Mouse (Mus musculus): ENCODE results near the gene Olfr641.

Gene Olfr641

DNA sequence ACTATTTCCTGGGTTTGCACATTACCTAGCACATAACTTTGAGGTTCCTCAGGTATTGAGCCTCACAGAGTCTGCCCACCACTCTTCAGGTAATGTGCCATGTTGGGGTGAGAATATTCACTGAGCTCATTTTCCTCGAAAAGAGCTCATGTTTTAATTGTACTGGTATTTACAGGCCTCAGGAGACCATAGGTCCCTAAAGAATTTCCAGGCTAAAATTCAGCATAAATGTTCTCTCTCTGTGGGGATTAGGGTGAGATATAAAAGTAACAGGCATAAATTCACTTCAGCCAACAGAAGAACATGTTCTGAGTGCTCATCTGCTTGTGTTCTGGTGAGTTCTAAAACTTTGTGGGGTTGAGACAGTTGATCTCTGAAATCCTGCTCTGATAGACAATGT lies at the start of gene Olfr641:
Gene Olfr641, plus strand, starts transcription at position 301 of the 400 bp plus-strand sequence.
- no peak for DNase-seq

DNA sequence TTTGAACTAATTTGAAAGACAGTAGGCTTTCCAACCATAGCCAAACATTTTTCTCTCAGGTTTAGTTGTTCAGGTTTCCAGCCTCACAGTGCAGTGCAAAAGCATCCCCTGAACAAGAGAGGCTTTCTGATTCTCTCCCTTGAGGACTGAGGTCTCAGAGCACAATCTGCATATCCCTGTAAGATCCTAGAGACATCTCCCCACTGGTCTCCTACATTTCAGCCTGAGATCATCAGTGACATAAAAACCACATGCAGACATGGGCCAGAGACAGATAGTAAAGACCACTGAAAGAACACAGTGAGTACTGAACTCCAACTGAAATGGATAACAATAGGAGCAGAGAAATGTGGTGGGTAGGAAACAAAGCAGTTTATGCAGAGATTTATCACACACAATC lies 36.8 kb upstream of the Olfr641 start, which contains the start of gene Olfr638:
Gene Olfr638, plus strand, starts transcription at position 301 of the 400 bp plus-strand sequence.
- DNase-seq, result no peak

DNA sequence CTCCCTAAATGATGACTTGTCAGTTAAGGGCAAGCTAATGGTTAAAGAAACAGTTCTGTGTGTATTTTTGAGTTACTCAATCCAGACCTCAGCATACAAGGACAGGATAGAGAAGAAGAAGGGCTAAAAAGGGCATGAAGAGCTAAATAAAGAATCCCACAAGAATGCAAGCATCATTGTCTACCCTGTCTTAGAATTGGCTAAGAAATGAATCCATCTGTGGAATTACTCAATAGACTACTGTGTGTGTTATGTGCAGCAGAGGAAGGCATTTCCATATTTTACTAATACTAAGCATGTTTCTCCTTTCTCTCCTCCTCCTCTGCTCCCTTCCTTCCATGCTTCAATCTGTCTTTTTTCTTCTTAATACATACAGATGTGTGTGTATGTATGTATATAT lies 36.1 kb upstream of the Olfr641 start:
- no peak for DNase-seq

DNA sequence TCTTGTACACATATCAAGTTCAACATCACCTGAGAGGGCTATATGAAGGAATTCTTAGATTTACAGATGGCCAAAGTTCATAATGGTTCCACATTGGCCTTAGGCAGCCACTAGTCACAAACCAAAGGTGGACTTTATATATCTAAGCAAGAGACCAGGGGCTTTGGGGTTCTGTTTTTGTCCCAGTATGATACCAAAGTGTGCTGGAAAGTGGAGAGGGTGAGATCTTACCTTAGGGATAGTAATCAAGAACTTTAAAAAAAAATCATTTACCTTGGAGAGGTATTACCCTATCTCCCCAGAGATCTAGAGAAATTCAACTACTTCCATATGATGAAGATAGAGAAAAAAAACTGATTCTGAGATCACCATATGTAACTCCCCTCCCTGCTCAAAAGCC lies 18.0 kb upstream of the Olfr641 start, which contains the start of gene Olfr639:
Gene Olfr639, minus strand, starts transcription at position 101 of the 400 bp plus-strand sequence.
- no peak for DNase-seq

DNA sequence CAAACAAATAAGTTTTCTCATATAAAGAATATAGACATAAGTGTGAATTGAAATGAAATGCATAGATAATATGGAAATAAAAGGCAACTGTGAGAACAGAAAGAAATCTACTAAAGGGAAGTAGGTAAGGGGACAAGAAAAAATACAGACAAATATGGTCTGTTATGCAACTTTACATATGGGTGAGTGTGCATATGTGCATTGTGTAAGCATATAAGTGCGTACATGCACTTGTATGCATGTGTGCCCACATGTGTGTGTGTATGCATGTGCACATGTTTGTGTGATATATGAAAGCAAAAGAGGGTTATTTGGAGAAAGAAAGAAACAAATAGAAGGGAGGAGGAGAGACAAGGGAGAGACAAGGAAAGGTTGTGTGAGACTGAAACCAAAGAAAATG lies 16.3 kb upstream of the Olfr641 start:
- DNase-seq, result no peak

DNA sequence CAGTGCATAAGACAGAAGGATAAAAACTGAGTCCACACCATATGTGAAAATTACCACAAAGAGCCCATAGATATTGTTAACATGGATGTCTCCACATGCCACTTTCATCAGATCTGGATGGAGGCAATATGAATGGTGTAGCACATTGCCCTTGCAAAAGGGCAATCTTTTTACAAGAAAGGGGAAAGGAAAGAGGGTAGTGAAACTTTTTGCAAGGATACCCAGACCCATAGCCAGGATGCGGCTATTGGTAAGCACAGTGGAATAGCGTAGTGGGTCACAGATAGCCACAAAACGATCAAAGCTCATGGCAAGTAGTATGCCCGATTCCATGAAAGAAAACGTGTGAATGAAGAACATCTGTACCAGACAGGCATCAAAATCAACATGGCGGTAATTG lies 13.6 kb upstream of the Olfr641 start:
- no peak for DNase-seq

- no peak for DNase-seq
Observed at GRCm38 (mm10) chr7:104025473-104025872, 9.8 kb upstream of the Olfr641 start, which contains the start of gene Olfr640. Olfr640 (minus strand) TSS chr7:104025573.

DNA sequence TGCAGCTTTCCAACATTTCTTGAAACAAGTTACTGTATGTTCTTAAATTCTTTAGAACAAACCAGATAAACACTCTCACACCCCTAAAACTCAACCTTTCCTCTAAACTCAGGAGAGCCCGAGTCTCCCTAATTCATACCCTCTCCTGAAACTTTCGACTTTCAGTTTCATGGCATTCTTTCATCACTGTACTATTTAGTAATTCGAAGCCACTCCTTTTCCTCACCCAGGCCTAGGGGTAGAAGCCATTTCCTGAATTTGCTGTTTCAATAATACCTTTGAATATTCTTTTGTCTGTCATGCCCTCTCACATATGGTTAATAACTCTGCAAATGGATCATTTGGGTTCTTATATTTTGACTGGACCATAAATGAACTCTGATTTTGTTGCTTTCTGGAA lies 8.3 kb upstream of the Olfr641 start:
- no peak for DNase-seq

- no peak for DNase-seq
Observed at GRCm38 (mm10) chr7:104050745-104051144, 15.5 kb downstream of the Olfr641 start.

DNA sequence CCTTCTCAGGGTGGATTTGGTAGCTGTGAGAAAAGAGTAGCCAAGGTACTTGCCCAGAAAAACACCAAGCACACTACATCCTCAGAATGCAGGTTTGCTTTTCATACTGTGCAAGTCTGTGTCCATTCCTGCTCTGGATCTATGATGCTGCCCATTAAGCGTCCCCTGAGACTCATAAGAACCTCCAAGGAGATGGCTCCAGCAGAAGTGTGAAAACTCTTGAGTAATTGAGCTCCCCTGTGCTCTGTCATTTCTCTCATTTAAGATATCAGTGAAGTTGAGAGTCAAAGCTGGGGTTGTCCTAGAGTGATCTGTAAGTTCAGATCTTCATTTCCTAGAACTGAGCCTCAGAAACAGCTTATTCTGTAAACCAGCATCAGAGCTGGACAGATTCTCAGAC lies 17.3 kb downstream of the Olfr641 start, which contains the start of gene Olfr642:
Gene Olfr642, minus strand, starts transcription at position 101 of the 400 bp plus-strand sequence.
- DNase-seq, result no peak

DNA sequence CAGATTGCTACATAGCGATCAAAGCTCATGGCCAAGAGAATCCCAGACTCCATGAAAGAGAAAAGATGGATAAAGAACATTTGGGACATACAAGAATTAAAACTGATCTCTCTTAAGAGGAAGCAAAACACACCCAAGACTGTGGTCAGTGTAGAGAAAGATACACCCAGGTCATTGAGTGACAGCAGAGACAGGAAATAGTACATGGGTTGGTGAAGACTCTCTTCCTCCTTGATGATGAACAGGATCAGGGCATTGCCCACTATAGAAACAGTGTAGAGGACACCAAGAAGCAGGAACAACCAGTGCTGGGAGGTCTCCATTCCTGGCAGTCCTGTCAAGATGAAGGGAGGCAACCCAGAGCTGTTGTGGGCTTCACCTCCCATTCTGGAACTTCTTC lies 24.0 kb downstream of the Olfr641 start:
- no peak for DNase-seq

GRCm38 (mm10) chr7:104061345-104061744 lies 26.1 kb downstream of the Olfr641 start, which contains the start of gene 4930516K23Rik:
4930516K23Rik (minus strand) TSS chr7:104061445.
- no peak for DNase-seq

DNA sequence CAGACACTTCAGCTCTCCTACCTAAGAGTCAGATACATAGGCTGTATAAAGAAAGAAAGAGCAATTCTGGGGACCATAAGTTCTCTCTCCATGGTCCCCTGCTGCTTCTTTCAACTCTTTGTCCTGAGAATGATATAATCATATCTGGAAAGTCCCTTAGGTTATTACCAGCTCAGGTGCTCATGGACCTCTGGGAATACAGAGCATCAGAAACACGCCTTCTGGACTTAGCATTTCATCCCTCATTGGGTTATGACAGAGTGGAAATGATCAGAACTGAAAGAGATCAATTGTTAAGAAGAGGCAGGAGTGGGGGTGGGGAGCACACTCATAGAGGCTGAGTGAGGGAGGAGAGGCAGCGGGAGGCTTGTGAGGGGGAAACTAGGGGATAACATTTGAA lies 36.5 kb downstream of the Olfr641 start, which contains the start of gene Olfr644:
Gene Olfr644, minus strand, starts transcription at position 101 of the 400 bp plus-strand sequence.
- no peak for DNase-seq

DNA sequence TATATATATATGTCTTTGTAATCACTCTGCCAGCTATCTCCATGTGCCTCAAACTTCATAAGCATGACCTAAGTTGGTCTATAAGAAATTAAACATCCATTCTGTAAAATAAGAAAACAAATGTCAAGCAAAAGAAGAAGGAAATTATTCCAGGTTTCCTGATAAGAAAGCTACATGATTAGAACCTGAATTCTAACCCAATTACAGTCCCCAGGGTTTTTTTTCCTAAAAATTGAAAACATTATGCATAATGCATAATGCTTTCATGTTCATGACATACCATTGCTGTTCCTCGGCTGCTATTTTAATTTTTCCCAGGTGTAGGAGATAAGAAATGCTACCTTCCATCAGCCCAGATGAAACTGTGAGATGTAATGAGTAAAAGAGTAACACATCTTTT lies 50.1 kb downstream of the Olfr641 start, which contains the start of gene Olfr645:
Gene Olfr645, minus strand, starts transcription at position 101 of the 400 bp plus-strand sequence.
- DNase-seq, result no peak
